Mouse (Mus musculus) erythroblast, embryonic 14.5 days (primary cell): ENCODE results near the gene Usf3.

Source experiments
- GATA1 ChIP-seq: IDR thresholded peaks from 2 replicates; pipeline ENCODE4 v1.6.1; 2012; ENCODE audit warnings: low read length, inconsistent platforms, mixed read lengths
- TAL1 ChIP-seq: IDR thresholded peaks from 3 replicates; pipeline ENCODE4 v1.6.1; 2012; ENCODE audit warnings: low read length, inconsistent platforms, mixed read lengths

DNA sequence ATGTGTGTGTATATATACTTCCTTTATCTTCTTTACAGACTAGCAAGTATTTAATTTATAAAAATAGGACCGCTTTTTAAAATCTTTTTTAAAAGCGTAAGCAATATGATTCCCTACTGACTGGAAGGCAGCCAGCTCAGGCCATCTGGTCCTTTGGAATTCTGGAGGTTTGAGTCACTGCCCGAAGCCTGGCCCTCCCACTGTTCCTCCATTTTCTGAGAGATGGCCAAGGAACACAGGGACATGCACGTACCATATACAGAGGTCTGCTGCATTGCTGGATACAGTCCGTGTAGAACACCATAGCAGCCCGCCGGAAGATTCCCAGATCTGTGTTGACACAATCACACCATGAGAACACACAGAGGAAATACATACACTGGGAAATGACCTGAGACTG is 81.7 kb downstream of the Usf3 start:
- TF ChIP-seq GATA1 (no peak), TAL1 (no peak)
